Mouse (Mus musculus): ENCODE results near the gene Olfr357. TPM values are rescaled to one million over a fixed set of nuclear protein-coding genes. Genes with fewer than 3 reads are reported as not detected.

The Olfr357 gene
- not detected for polyA plus RNA-seq (2014; fragmentation: Illumina TruSeq; extraction: RNeasy Lipid Tissue Mini Kit (QIAGEN cat#74804); ENCODE audit: low read depth, low replicate concordance)

DNA sequence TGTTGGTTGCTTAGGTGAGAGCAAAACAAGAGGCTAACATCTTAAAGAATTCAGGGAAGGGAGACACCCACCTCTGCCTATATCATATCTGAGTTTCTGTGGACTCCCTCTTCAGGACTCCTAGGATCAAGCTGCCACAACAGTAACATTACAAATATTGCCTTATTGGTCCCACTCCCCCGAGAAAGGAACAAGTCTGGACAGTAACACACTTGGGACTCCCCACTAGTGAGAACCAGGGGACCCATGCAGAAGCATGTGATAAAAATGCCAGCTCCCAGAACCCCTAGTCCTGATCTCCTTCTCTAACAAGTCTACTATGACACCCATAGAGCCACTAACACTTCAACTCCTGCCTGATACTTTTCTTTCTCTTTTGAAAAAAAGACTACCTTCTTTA lies at the start of gene Olfr357:
TSS of gene Olfr357 (plus strand) at position 301 of the 400 bp plus-strand sequence.

DNA sequence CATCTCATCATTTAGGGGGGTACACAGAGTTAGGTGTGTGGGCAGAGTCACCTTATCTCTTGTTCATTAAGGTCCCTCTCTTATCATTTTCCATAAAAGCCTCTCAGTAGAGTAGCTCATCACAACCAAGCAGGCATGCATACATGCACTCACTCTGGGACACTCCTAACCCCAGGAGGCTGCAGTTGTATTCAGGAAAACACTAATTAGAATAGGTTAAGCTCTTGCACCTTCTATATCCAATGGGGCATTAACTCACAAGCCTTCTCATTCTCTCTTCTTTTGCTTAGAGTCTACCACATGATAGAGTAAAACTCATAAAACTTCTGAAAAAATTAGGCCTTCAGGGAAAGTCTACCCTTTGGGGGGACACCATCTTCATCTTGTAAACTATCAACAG lies 15.6 kb downstream of the Olfr357 start, which contains the start of gene Olfr358:
TSS of gene Olfr358 (minus strand) at position 101 of the 400 bp plus-strand sequence.

Other genes starting within 250 kb of the Olfr357 start
- not detected for gene Olfr348, start 209.6 kb upstream of the Olfr357 start, polyA plus RNA-seq (2014; fragmentation: Illumina TruSeq; extraction: RNeasy Lipid Tissue Mini Kit (QIAGEN cat#74804); ENCODE audit: low read depth, low replicate concordance)
- not detected for gene Olfr50, start 203.3 kb upstream of the Olfr357 start, polyA plus RNA-seq (2014; fragmentation: Illumina TruSeq; extraction: RNeasy Lipid Tissue Mini Kit (QIAGEN cat#74804); ENCODE audit: low read depth, low replicate concordance)
- gene Olfr3, start 176.8 kb upstream of the Olfr357 start, polyA plus RNA-seq (2014; fragmentation: Illumina TruSeq; extraction: RNeasy Lipid Tissue Mini Kit (QIAGEN cat#74804); ENCODE audit: low read depth, low replicate concordance), result not detected
- gene Olfr350, start 147.5 kb upstream of the Olfr357 start, polyA plus RNA-seq (2014; fragmentation: Illumina TruSeq; extraction: RNeasy Lipid Tissue Mini Kit (QIAGEN cat#74804); ENCODE audit: low read depth, low replicate concordance), result not detected
- not detected for gene Olfr351, start 131.2 kb upstream of the Olfr357 start, polyA plus RNA-seq (2014; fragmentation: Illumina TruSeq; extraction: RNeasy Lipid Tissue Mini Kit (QIAGEN cat#74804); ENCODE audit: low read depth, low replicate concordance)
- gene Olfr352, start 125.4 kb upstream of the Olfr357 start, polyA plus RNA-seq (2014; fragmentation: Illumina TruSeq; extraction: RNeasy Lipid Tissue Mini Kit (QIAGEN cat#74804); ENCODE audit: low read depth, low replicate concordance), result not detected
- not detected for gene Olfr353, start 100.9 kb upstream of the Olfr357 start, polyA plus RNA-seq (2014; fragmentation: Illumina TruSeq; extraction: RNeasy Lipid Tissue Mini Kit (QIAGEN cat#74804); ENCODE audit: low read depth, low replicate concordance)
- gene Olfr354, start 88.1 kb upstream of the Olfr357 start, polyA plus RNA-seq (2014; fragmentation: Illumina TruSeq; extraction: RNeasy Lipid Tissue Mini Kit (QIAGEN cat#74804); ENCODE audit: low read depth, low replicate concordance), result not detected
- not detected for gene Olfr355, start 64.9 kb upstream of the Olfr357 start, polyA plus RNA-seq (2014; fragmentation: Illumina TruSeq; extraction: RNeasy Lipid Tissue Mini Kit (QIAGEN cat#74804); ENCODE audit: low read depth, low replicate concordance)
- not detected for gene Olfr356, start 56.7 kb upstream of the Olfr357 start, polyA plus RNA-seq (2014; fragmentation: Illumina TruSeq; extraction: RNeasy Lipid Tissue Mini Kit (QIAGEN cat#74804); ENCODE audit: low read depth, low replicate concordance)
- gene Olfr358, start 15.5 kb downstream of the Olfr357 start, polyA plus RNA-seq (2014; fragmentation: Illumina TruSeq; extraction: RNeasy Lipid Tissue Mini Kit (QIAGEN cat#74804); ENCODE audit: low read depth, low replicate concordance), result not detected
- gene Olfr360, start 71.9 kb downstream of the Olfr357 start, polyA plus RNA-seq (2014; fragmentation: Illumina TruSeq; extraction: RNeasy Lipid Tissue Mini Kit (QIAGEN cat#74804); ENCODE audit: low read depth, low replicate concordance), result not detected
- not detected for gene Olfr361, start 95.5 kb downstream of the Olfr357 start, polyA plus RNA-seq (2014; fragmentation: Illumina TruSeq; extraction: RNeasy Lipid Tissue Mini Kit (QIAGEN cat#74804); ENCODE audit: low read depth, low replicate concordance)
- not detected for gene Olfr362, start 124.1 kb downstream of the Olfr357 start, polyA plus RNA-seq (2014; fragmentation: Illumina TruSeq; extraction: RNeasy Lipid Tissue Mini Kit (QIAGEN cat#74804); ENCODE audit: low read depth, low replicate concordance)
- not detected for gene Olfr364-ps1, start 145.5 kb downstream of the Olfr357 start, polyA plus RNA-seq (2014; fragmentation: Illumina TruSeq; extraction: RNeasy Lipid Tissue Mini Kit (QIAGEN cat#74804); ENCODE audit: low read depth, low replicate concordance)
- not detected for gene Olfr365, start 194.4 kb downstream of the Olfr357 start, polyA plus RNA-seq (2014; fragmentation: Illumina TruSeq; extraction: RNeasy Lipid Tissue Mini Kit (QIAGEN cat#74804); ENCODE audit: low read depth, low replicate concordance)
- gene Olfr366, start 217.7 kb downstream of the Olfr357 start, polyA plus RNA-seq (2014; fragmentation: Illumina TruSeq; extraction: RNeasy Lipid Tissue Mini Kit (QIAGEN cat#74804); ENCODE audit: low read depth, low replicate concordance), result not detected

Measured in sigmoid colon, adult 10 weeks (tissue).